29 mouse cellular contexts compared by ENCODE assay signal in genomic region chr7:99024791-99025190, GRCm38 (mm10).
DNase-seq lines count a peak whose midpoint lies in the region; ATAC-seq and TF ChIP-seq lines count a peak whose summit lies in the region.
"Had no signal": no experiment of that assay in that cellular context is flagged by ENCODE, and none has a peak within 500 bp of the region (broad histone marks: within the 10 kb centered on the region; RNA-seq: fewer than 3 reads in every experiment).

No protein-coding gene starts in this region.

- no peak for TF ChIP-seq CTCF in liver, postnatal 0 days (IDR thresholded peaks at IDR 0.05; ENCODE audit: low read depth)
- no peak for TF ChIP-seq CTCF in embryonic fibroblast, embryonic 13.5 days (IDR thresholded peaks at IDR 0.05; ENCODE audit: borderline replicate concordance, insufficient read depth, low read length)

- H3K9ac ChIP-seq in liver, postnatal 0 days (replicated peaks), result no peak overlapping the region
- H3K9ac ChIP-seq in liver, embryonic 11.5 days (ENCODE audit: low read depth, low read length), result no peak overlapping the region
- H3K9ac ChIP-seq: forebrain, embryonic 13.5 days; hindbrain, embryonic 15.5 days; limb, embryonic 12.5 days; liver, embryonic 13.5 days; lung, embryonic 15.5 days had no signal

- no peak for TF ChIP-seq EP300 in liver, postnatal 0 days (IDR thresholded peaks at IDR 0.05; ENCODE audit: low read depth)

- no peak for TF ChIP-seq POLR2A in embryonic fibroblast, embryonic 13.5 days (IDR thresholded peaks at IDR 0.05; ENCODE audit: low read depth, low read length)

- peak; percentile 22 to 35 for DNase-seq in heart, adult 18-20 months
- DNase-seq in heart, postnatal 4 days, result no peak
- no peak for DNase-seq in liver, postnatal 0 days
- no peak for DNase-seq in liver, embryonic 11.5 days (ENCODE audit: low spot score)
- peak; percentile 5 for DNase-seq in adipocyte (ENCODE audit: low spot score)
- no peak for DNase-seq in midbrain, embryonic 10.5 days (ENCODE audit: low spot score)
- no peak for DNase-seq in urinary bladder, adult 18-20 months (ENCODE audit: low spot score in 2 of 2)
- DNase-seq: adrenal gland, adult 8-10 months; gastrocnemius, postnatal 25 days; kidney, adult 11 months; kidney, postnatal 14 days; liver, embryonic 13.5 days; right cerebral cortex, postnatal 25 days; spleen, adult 18-20 months; thymus, adult 2 months; thymus, postnatal 4 days had no signal

- no peak overlapping the region for H3K4me3 ChIP-seq in liver, postnatal 0 days (ENCODE audit: low read depth, low read length)
- no peak overlapping the region for H3K4me3 ChIP-seq in liver, embryonic 11.5 days (ENCODE audit: low read depth, low read length)
- no peak overlapping the region for H3K4me3 ChIP-seq in embryonic fibroblast, embryonic 13.5 days (ENCODE audit: insufficient read depth, low read length)
- no peak overlapping the region for H3K4me3 ChIP-seq in midbrain, embryonic 10.5 days
- H3K4me3 ChIP-seq: forebrain, embryonic 13.5 days; heart, embryonic 10.5 days; hindbrain, embryonic 10.5 days; hindbrain, embryonic 15.5 days; left cerebral cortex, adult 2 months; limb, embryonic 12.5 days; liver, embryonic 13.5 days; lung, embryonic 15.5 days had no signal

- no peaks in the 10 kb centered on the region for H3K4me1 ChIP-seq in liver, postnatal 0 days (ENCODE audit: insufficient read depth)
- H3K4me1 ChIP-seq in liver, embryonic 11.5 days (replicated peaks; ENCODE audit: control insufficient read depth, insufficient read depth, low read length), result peaks cover 11% of the 10 kb centered on the region
- peaks cover 17% of the 10 kb centered on the region for H3K4me1 ChIP-seq in embryonic fibroblast, embryonic 13.5 days (ENCODE audit: control insufficient read depth, insufficient read depth, low read length)
- H3K4me1 ChIP-seq in midbrain, embryonic 10.5 days, result no peaks in the 10 kb centered on the region
- H3K4me1 ChIP-seq: forebrain, embryonic 13.5 days; hindbrain, embryonic 10.5 days had no signal

- peak; percentile 49 for ATAC-seq in liver, postnatal 0 days
- no peak for ATAC-seq in liver, embryonic 11.5 days (replicated peaks; ENCODE audit: low FRiP score)
- ATAC-seq: CD4-positive, CD25-positive, alpha-beta regulatory T cell, adult 4 months; forebrain, embryonic 13.5 days; inflammation-experienced regulatory T-cells, adult 6 months; midbrain, embryonic 16.5 days had no signal

- no peak overlapping the region for H3K4me2 ChIP-seq in liver, postnatal 0 days (ENCODE audit: low read depth, low read length)
- no peak overlapping the region for H3K4me2 ChIP-seq in liver, embryonic 11.5 days
- H3K4me2 ChIP-seq: forebrain, embryonic 13.5 days; hindbrain, embryonic 15.5 days; limb, embryonic 12.5 days; liver, embryonic 13.5 days; lung, embryonic 15.5 days; midbrain, embryonic 11.5 days had no signal

- no peaks in the 10 kb centered on the region for H3K9me3 ChIP-seq in liver, postnatal 0 days (ENCODE audit: low read length)
- H3K9me3 ChIP-seq in liver, embryonic 11.5 days (ENCODE audit: control insufficient read depth, low read length), result no peaks in the 10 kb centered on the region
- no peaks in the 10 kb centered on the region for H3K9me3 ChIP-seq in midbrain, embryonic 10.5 days (replicated peaks)
- H3K9me3 ChIP-seq: forebrain, embryonic 13.5 days; heart, embryonic 10.5 days; hindbrain, embryonic 10.5 days; hindbrain, embryonic 15.5 days; limb, embryonic 12.5 days; liver, embryonic 13.5 days; lung, embryonic 15.5 days had no signal

- H3K27ac ChIP-seq in liver, postnatal 0 days (ENCODE audit: low read depth), result no peak overlapping the region
- no peak overlapping the region for H3K27ac ChIP-seq in liver, embryonic 11.5 days (ENCODE audit: low read depth, low read length)
- peak overlapping the region; percentile 53; the same call in 1 of the 2 replicates for H3K27ac ChIP-seq in embryonic fibroblast, embryonic 13.5 days (ENCODE audit: insufficient read depth, low read length)
- H3K27ac ChIP-seq in midbrain, embryonic 10.5 days (replicated peaks), result no peak overlapping the region
- H3K27ac ChIP-seq: forebrain, embryonic 13.5 days; heart, embryonic 10.5 days; hindbrain, embryonic 10.5 days; hindbrain, embryonic 15.5 days; left cerebral cortex, adult 2 months; limb, embryonic 12.5 days; liver, embryonic 13.5 days; lung, embryonic 15.5 days; stomach, postnatal 0 days had no signal

- no peaks in the 10 kb centered on the region; the same call in 1 of the 2 replicates for H3K36me3 ChIP-seq in liver, postnatal 0 days (replicated peaks; ENCODE audit: insufficient read depth, low read length)
- H3K36me3 ChIP-seq in liver, embryonic 11.5 days (ENCODE audit: control insufficient read depth, insufficient read depth, low read length), result no peaks in the 10 kb centered on the region
- no peaks in the 10 kb centered on the region for H3K36me3 ChIP-seq in midbrain, embryonic 10.5 days
- H3K36me3 ChIP-seq: heart, embryonic 10.5 days; hindbrain, embryonic 10.5 days; hindbrain, embryonic 15.5 days; limb, embryonic 12.5 days; liver, embryonic 13.5 days; lung, embryonic 15.5 days had no signal

- no peaks in the 10 kb centered on the region for H3K27me3 ChIP-seq in liver, postnatal 0 days (ENCODE audit: insufficient read depth, low read length)
- H3K27me3 ChIP-seq in liver, embryonic 11.5 days (replicated peaks; ENCODE audit: control insufficient read depth, insufficient read depth, low read length), result no peaks in the 10 kb centered on the region
- H3K27me3 ChIP-seq in midbrain, embryonic 10.5 days (ENCODE audit: low read depth, poor library complexity, severe bottlenecking), result no peaks in the 10 kb centered on the region
- H3K27me3 ChIP-seq: forebrain, embryonic 13.5 days; hindbrain, embryonic 15.5 days; limb, embryonic 12.5 days; liver, embryonic 13.5 days; lung, embryonic 15.5 days had no signal

- 75% methylated on average over 6 of the region's 6 CpGs for WGBS in liver, postnatal 0 days (ENCODE audit: insufficient replicate concordance)
- WGBS in liver, embryonic 11.5 days, result 83% methylated on average over 6 of the region's 6 CpGs
- WGBS in midbrain, embryonic 10.5 days, result 90% methylated on average over 6 of the region's 6 CpGs

Comparison
In these comparisons a context has a peak if more than half of its experiments do, and no peak if none do; other contexts are left out.
1. DNase-seq: peak in heart, adult 18-20 months (2 of 2) and adipocyte (single experiment); none in heart, postnatal 4 days (single experiment), liver, postnatal 0 days (single experiment), liver, embryonic 11.5 days (single experiment), midbrain, embryonic 10.5 days (single experiment) and urinary bladder, adult 18-20 months (0 of 2).